Mouse (Mus musculus): ENCODE measurements around the gene Atp6ap1.

The Atp6ap1 gene

GRCm38 (mm10) chrX:74304867-74305700 lies 8.2 kb downstream of the Atp6ap1 start, which contains the start of gene Gdi1:
Gdi1 (plus strand) TSS chrX:74304998.
- DNase-seq, result peak; percentile 76

GRCm38 (mm10) chrX:74312540-74313464 lies 15.9 kb downstream of the Atp6ap1 start, which contains the start of gene Fam50a:
Fam50a (plus strand) TSS chrX:74313033.
- peak; percentile 84 for DNase-seq

- peak; percentile 66 for DNase-seq
Observed at GRCm38 (mm10) chrX:74328725-74329161, 31.8 kb downstream of the Atp6ap1 start, which contains the start of gene Plxna3. Plxna3 (plus strand) TSS chrX:74329066.

GRCm38 (mm10) chrX:74329215-74329671 lies 32.3 kb downstream of the Atp6ap1 start:
- DNase-seq, result no peak

GRCm38 (mm10) chrX:74330166-74330930 lies 33.5 kb downstream of the Atp6ap1 start:
- DNase-seq, result peak; percentile 43

GRCm38 (mm10) chrX:74352645-74353466 lies 56.0 kb downstream of the Atp6ap1 start:
- no peak for DNase-seq

- DNase-seq, result peak; percentile 81
Observed at GRCm38 (mm10) chrX:74353467-74353770, 56.5 kb downstream of the Atp6ap1 start, which contains the start of gene Lage3. Lage3 (minus strand) TSS chrX:74353618.
